Mouse (Mus musculus) forebrain, embryonic 16.5 days (tissue): ENCODE data around the gene Lrguk. TPM values are rescaled to one million over a fixed set of nuclear protein-coding genes. Genes with fewer than 3 reads are reported as not detected.

Source experiments
- ATAC-seq: fragments of 200-750 bp; cut with Nextera tagmentation; 2 replicates; pipeline ENCODE4 v1.8.0; 2017; ENCODE audit warnings: mild to moderate bottlenecking, moderate library complexity
- H3K27ac ChIP-seq: fragments of 300-500 bp; sonication (generic); 2 replicates; pipeline ENCODE4 v1.5.1; 2014; ENCODE audit warnings: low read length, control low read depth
- H3K27me3 ChIP-seq: fragments of 300-500 bp; sonication (generic); replicated peaks from 2 replicates; pipeline ENCODE4 v1.6.1; 2014; ENCODE audit warnings: low read length; ENCODE audit not compliant: control insufficient read depth, insufficient read depth
- H3K36me3 ChIP-seq: fragments of 300-500 bp; sonication (generic); 2 replicates; pipeline ENCODE4 v1.6.1; 2014; ENCODE audit not compliant: control insufficient read depth, insufficient read depth
- H3K4me1 ChIP-seq: fragments of 300-500 bp; sonication (generic); replicated peaks from 2 replicates; pipeline ENCODE4 v1.6.1; 2014; ENCODE audit warnings: low read length; ENCODE audit not compliant: control insufficient read depth, insufficient read depth
- H3K4me2 ChIP-seq: fragments of 300-500 bp; sonication (generic); 2 replicates; pipeline ENCODE4 v1.6.1; 2014; ENCODE audit warnings: mild to moderate bottlenecking, low read length, control low read depth
- H3K4me3 ChIP-seq: fragments of 300-500 bp; sonication (generic); replicated peaks from 2 replicates; pipeline ENCODE4 v1.5.1; 2014; ENCODE audit warnings: mild to moderate bottlenecking, low read length, control low read depth
- H3K9ac ChIP-seq: fragments of 300-500 bp; sonication (generic); replicated peaks from 2 replicates; pipeline ENCODE4 v1.6.1; 2014; ENCODE audit warnings: low read depth, low read length, control low read depth
- H3K9me3 ChIP-seq: fragments of 300-500 bp; sonication (generic); 2 replicates; pipeline ENCODE4 v1.6.1; 2016; ENCODE audit warnings: low read length; ENCODE audit not compliant: control insufficient read depth
- WGBS: fragments of 180-500 bp; shearing (Covaris S2); extraction: QIAGEN DNeasy Blood & Tissue Kit; methylation state at CpG from one replicate; pipeline ENCODE4 v1.1.7; 2014; 5-methylcytosine and 5-hydroxymethylcytosine counted together
- polyA plus RNA-seq: library from polyadenylated mRNA; unstranded; fragments of >200 nt; fragmentation: Nextera tagmentation; extraction: Ambion mirVana; gene quantifications from 2 replicates; pipeline ENCODE4 v1.2.1, GENCODE M21; 2015

Gene Lrguk
- polyA plus RNA-seq, 1 experiment from 2014 or later: 0.73 TPM

GRCm38 (mm10) chr6:34046551-34047186, 17.4 kb downstream of the Lrguk start:
- Histone ChIP-seq H3K9me3 (no peaks in the 10 kb centered on the region), H3K4me1 (peaks cover 23% of the 10 kb centered on the region), H3K27me3 (no peaks in the 10 kb centered on the region), H3K9ac (no peak overlapping the region), H3K36me3 (no peaks in the 10 kb centered on the region), H3K27ac (no peak overlapping the region), H3K4me2 (no peak overlapping the region), H3K4me3 (no peak overlapping the region)
- no peak for ATAC-seq
- 72% methylated on average over 11 of the region's 11 CpGs for WGBS

GRCm38 (mm10) chr6:34049433-34049832, 20.2 kb downstream of the Lrguk start:
- 43% methylated on average over 2 of the region's 2 CpGs for WGBS
- H3K27me3 ChIP-seq: no peaks in the 10 kb centered on the region
- no peak for ATAC-seq
- no peak overlapping the region for H3K4me3 ChIP-seq
- H3K4me2 ChIP-seq: no peak overlapping the region
- H3K9ac ChIP-seq: no peak overlapping the region
- no peak overlapping the region for H3K27ac ChIP-seq
- no peaks in the 10 kb centered on the region for H3K36me3 ChIP-seq
- H3K9me3 ChIP-seq: no peaks in the 10 kb centered on the region
- H3K4me1 ChIP-seq: peaks cover 14% of the 10 kb centered on the region

GRCm38 (mm10) chr6:34059741-34060140, 30.5 kb downstream of the Lrguk start:
- Histone ChIP-seq H3K27me3 (no peaks in the 10 kb centered on the region), H3K4me3 (no peak overlapping the region), H3K9ac (no peak overlapping the region), H3K36me3 (no peaks in the 10 kb centered on the region), H3K9me3 (no peaks in the 10 kb centered on the region), H3K4me1 (no peaks in the 10 kb centered on the region), H3K27ac (no peak overlapping the region), H3K4me2 (no peak overlapping the region)
- no peak for ATAC-seq
- WGBS: 96% methylated on average over 6 of the region's 6 CpGs

- no peaks in the 10 kb centered on the region for H3K4me1 ChIP-seq
- H3K4me3 ChIP-seq: no peak overlapping the region
- no peak overlapping the region for H3K9ac ChIP-seq
- no peak overlapping the region for H3K4me2 ChIP-seq
- no peak overlapping the region for H3K27ac ChIP-seq
- WGBS: 95% methylated on average over 7 of the region's 7 CpGs
- H3K36me3 ChIP-seq: no peaks in the 10 kb centered on the region
- no peak for ATAC-seq
- no peaks in the 10 kb centered on the region for H3K9me3 ChIP-seq
- no peaks in the 10 kb centered on the region for H3K27me3 ChIP-seq
Observed at GRCm38 (mm10) chr6:34066790-34067189, 37.5 kb downstream of the Lrguk start.

- Histone ChIP-seq H3K9me3 (no peaks in the 10 kb centered on the region), H3K9ac (no peak overlapping the region), H3K4me1 (peaks cover under 1% of the 10 kb centered on the region; the same call in 1 of the 2 replicates), H3K27ac (no peak overlapping the region), H3K36me3 (no peaks in the 10 kb centered on the region), H3K27me3 (no peaks in the 10 kb centered on the region), H3K4me3 (no peak overlapping the region), H3K4me2 (no peak overlapping the region)
- WGBS: 97% methylated on average over 8 of the region's 8 CpGs
- ATAC-seq: no peak
Observed at GRCm38 (mm10) chr6:34067271-34067670, 38.0 kb downstream of the Lrguk start.

GRCm38 (mm10) chr6:34071936-34072335, 42.7 kb downstream of the Lrguk start:
- no peak overlapping the region for H3K4me3 ChIP-seq
- no peaks in the 10 kb centered on the region for H3K9me3 ChIP-seq
- H3K4me1 ChIP-seq: peaks cover 6% of the 10 kb centered on the region
- no peaks in the 10 kb centered on the region for H3K27me3 ChIP-seq
- ATAC-seq: no peak
- H3K4me2 ChIP-seq: no peak overlapping the region
- H3K9ac ChIP-seq: no peak overlapping the region
- H3K36me3 ChIP-seq: no peaks in the 10 kb centered on the region
- 44% methylated on average over 5 of the region's 5 CpGs for WGBS
- H3K27ac ChIP-seq: no peak overlapping the region

- Histone ChIP-seq H3K27ac (no peak overlapping the region), H3K9me3 (no peaks in the 10 kb centered on the region), H3K4me2 (no peak overlapping the region), H3K27me3 (no peaks in the 10 kb centered on the region), H3K4me1 (peaks cover 6% of the 10 kb centered on the region), H3K36me3 (no peaks in the 10 kb centered on the region), H3K9ac (no peak overlapping the region), H3K4me3 (no peak overlapping the region)
- 81% methylated on average over 3 of the region's 3 CpGs for WGBS
- no peak for ATAC-seq
Observed at GRCm38 (mm10) chr6:34073931-34074442, 44.7 kb downstream of the Lrguk start.

GRCm38 (mm10) chr6:34075520-34075919, 46.3 kb downstream of the Lrguk start:
- Histone ChIP-seq H3K27ac (peak overlapping the region; percentile 69), H3K27me3 (no peaks in the 10 kb centered on the region), H3K4me1 (peaks cover 6% of the 10 kb centered on the region), H3K9me3 (no peaks in the 10 kb centered on the region), H3K9ac (no peak overlapping the region), H3K36me3 (no peaks in the 10 kb centered on the region), H3K4me3 (no peak overlapping the region), H3K4me2 (no peak overlapping the region)
- peak; percentile 70 for ATAC-seq
- WGBS: 58% methylated on average over 11 of the region's 11 CpGs

- H3K9ac ChIP-seq: no peak overlapping the region
- H3K4me2 ChIP-seq: no peak overlapping the region
- H3K36me3 ChIP-seq: no peaks in the 10 kb centered on the region
- WGBS: 78% methylated on average over 5 of the region's 5 CpGs
- ATAC-seq: no peak
- no peaks in the 10 kb centered on the region for H3K9me3 ChIP-seq
- H3K4me3 ChIP-seq: no peak overlapping the region
- H3K4me1 ChIP-seq: no peaks in the 10 kb centered on the region
- no peaks in the 10 kb centered on the region for H3K27me3 ChIP-seq
- no peak overlapping the region for H3K27ac ChIP-seq
Observed at GRCm38 (mm10) chr6:34083471-34083870, 54.2 kb downstream of the Lrguk start.

GRCm38 (mm10) chr6:34087701-34088100, 58.5 kb downstream of the Lrguk start:
- WGBS: 91% methylated on average over 4 of the region's 4 CpGs
- no peaks in the 10 kb centered on the region for H3K27me3 ChIP-seq
- H3K9ac ChIP-seq: no peak overlapping the region
- no peak overlapping the region for H3K27ac ChIP-seq
- H3K4me3 ChIP-seq: no peak overlapping the region
- H3K4me1 ChIP-seq: no peaks in the 10 kb centered on the region
- H3K36me3 ChIP-seq: no peaks in the 10 kb centered on the region
- no peak for ATAC-seq
- no peak overlapping the region for H3K4me2 ChIP-seq
- no peaks in the 10 kb centered on the region for H3K9me3 ChIP-seq
